Mouse (Mus musculus) MN1 (cell line): ENCODE results near the gene Atg7.

Experiments
- DNase-seq: peaks from one replicate; pipeline ENCODE4 v3.0.0-alpha.2; 2016; ENCODE audit warnings: low spot score

Atg7 gene

GRCm38 (mm10) chr6:114905253-114906028 lies 262.5 kb downstream of the Atg7 start:
- DNase-seq = no peak

DNA sequence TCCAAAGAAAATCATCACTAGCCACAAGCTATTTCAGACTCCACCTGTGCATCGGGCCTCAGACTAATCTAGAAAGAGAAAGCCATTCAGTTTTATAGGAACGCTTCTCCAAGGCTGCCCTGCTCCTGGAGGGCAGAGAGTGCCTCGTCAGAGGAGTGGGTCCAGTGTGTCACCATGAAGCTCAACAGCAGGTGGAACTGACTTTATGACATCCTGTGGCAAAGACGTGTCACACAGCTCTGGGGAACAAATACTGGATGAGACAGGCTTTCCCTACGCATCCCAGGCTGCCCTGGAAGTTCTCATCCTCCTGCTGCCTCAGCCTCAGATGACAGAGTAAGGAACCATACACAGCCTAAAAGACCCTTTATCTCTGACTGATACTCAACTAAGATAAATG lies 263.3 kb downstream of the Atg7 start:
- DNase-seq = no peak

DNA sequence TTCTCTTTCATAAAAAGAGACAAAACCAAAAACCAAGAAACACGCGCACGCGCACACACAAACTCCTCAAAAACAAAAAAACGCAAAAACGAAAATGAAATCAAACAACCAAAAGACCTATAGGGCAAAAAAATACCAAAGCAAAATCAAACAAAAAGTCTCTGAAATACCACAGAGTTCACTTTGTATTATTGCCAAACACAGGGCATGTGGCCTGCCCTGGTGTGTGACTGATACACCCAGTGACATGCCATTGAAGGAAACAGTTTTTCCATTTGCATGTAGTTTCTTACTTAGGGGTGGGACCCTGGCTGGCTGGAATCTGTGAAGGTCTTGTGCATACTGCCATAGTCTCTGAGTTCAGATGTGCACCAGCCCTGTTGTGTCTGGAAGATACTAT lies 264.6 kb downstream of the Atg7 start:
- DNase-seq = no peak

DNA sequence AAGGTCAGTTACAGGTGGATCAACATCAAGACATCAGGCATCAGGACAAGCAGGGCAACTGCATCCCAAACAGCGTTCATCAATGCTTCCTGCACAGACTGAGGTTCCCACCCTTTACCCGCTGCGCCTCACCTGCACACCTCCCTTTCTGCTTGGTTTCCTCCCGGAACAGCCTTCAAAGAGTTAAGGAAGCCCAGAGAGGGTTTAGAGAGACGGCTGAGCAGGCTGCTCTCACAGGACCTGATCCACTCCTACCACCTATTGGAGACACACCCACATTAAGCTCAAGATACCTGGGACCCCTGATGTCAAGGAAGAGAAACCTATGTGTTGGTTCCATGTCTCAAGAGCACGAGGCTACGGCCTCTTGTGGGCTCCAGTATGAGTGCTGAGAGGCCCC lies 266.9 kb downstream of the Atg7 start:
- DNase-seq = no peak
